Mouse (Mus musculus): ENCODE measurements around the gene Sebox. TPM values are rescaled to one million over a fixed set of nuclear protein-coding genes. Genes with fewer than 3 reads are reported as not detected.
A peak's percentile ranks its signal among the peaks of the same experiment; 100 is the strongest.

Gene Sebox
- polyA plus RNA-seq (2011; ENCODE audit: insufficient read depth, insufficient read length, low read depth, missing spikeins): not detected in 2 replicates

DNA sequence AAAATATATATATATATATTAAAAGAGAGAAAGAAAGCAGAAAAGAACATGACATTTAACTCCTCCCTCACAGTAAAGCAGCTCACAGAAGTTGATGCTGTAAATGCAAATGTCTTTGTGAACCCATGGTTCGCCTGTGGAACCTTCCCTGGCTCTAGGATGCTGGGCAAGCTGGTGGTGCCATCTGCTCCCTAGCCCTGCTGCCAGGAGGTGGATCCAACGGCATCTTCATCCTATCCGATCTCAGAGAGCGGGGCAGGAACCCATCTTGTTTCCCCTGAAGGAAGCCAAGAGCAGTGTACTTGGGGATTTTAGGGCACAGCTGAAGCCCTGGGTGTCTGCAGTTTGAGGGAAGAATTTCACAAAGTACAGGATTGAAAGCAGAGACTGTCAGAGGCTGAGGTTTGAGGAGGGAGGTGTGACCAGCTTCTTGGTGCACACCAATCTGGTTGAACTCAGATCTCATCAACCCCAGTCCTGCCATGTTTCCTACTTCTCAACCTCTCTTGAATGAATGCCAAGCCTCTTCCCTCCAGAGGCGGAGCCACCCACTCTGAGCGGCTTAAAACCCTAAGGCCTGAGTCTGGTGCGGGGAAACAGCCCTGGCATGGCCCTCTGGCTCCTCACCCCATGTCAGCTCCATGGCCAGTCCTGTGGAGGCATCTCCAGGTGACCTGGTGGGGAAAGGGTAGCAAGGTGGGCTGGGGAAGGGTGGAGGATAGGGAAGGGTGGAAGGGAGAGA, at the start of gene Sebox:
Sebox (plus strand) TSS at position 539 of the 742 bp plus-strand sequence.
- TF ChIP-seq EP300 (IDR thresholded peaks at IDR 0.05; ENCODE audit: insufficient read depth, low read depth, low read length): no peak
- no peak for TF ChIP-seq CTCF (IDR thresholded peaks at IDR 0.05; ENCODE audit: low read depth, low read length)
- no peak for TF ChIP-seq POLR2A (IDR thresholded peaks at IDR 0.05; ENCODE audit: insufficient read depth, low read length)
- no peak within 1 kb of the TSS for H3K4me3 ChIP-seq (ENCODE audit: low read depth, low read length)
- no peak within 1 kb of the TSS for H3K9ac ChIP-seq (ENCODE audit: low read depth, poor library complexity, severe bottlenecking)
- H3K9me3 ChIP-seq (replicated peaks; ENCODE audit: control insufficient read depth, insufficient read depth, low read length, poor library complexity, severe bottlenecking): no peaks in the 10 kb centered on the region
- H3K27me3 ChIP-seq (ENCODE audit: control insufficient read depth, insufficient read depth, low read length, poor library complexity, severe bottlenecking): no peaks in the 10 kb centered on the region
- H3K27ac ChIP-seq (ENCODE audit: insufficient read depth, low read length): no peak within 1 kb of the TSS
- H3K36me3 ChIP-seq (ENCODE audit: control insufficient read depth, insufficient read depth, low read length, poor library complexity, severe bottlenecking): peaks cover 25% of the 10 kb centered on the region
- H3K4me1 ChIP-seq (ENCODE audit: control insufficient read depth, insufficient read depth, low read length): no peaks in the 10 kb centered on the region

GRCm38 (mm10) chr11:78453675-78454074, 49.6 kb upstream of the Sebox start:
- peak overlapping the region; percentile 43 for H3K4me3 ChIP-seq (ENCODE audit: low read depth, low read length)
- H3K9ac ChIP-seq (ENCODE audit: low read depth, poor library complexity, severe bottlenecking): peak overlapping the region; percentile 31; the same call in 1 of the 2 replicates
- H3K27ac ChIP-seq (ENCODE audit: insufficient read depth, low read length): no peak overlapping the region
- peak; percentile 93 for TF ChIP-seq CTCF (IDR thresholded peaks at IDR 0.05; ENCODE audit: low read depth, low read length)
- TF ChIP-seq EP300 (IDR thresholded peaks at IDR 0.05; ENCODE audit: insufficient read depth, low read depth, low read length): no peak
- TF ChIP-seq POLR2A (IDR thresholded peaks at IDR 0.05; ENCODE audit: insufficient read depth, low read length): no peak
- no peaks in the 10 kb centered on the region for H3K27me3 ChIP-seq (ENCODE audit: control insufficient read depth, insufficient read depth, low read length, poor library complexity, severe bottlenecking)
- H3K9me3 ChIP-seq (replicated peaks; ENCODE audit: control insufficient read depth, insufficient read depth, low read length, poor library complexity, severe bottlenecking): no peaks in the 10 kb centered on the region
- no peaks in the 10 kb centered on the region for H3K36me3 ChIP-seq (ENCODE audit: control insufficient read depth, insufficient read depth, low read length, poor library complexity, severe bottlenecking)
- H3K4me1 ChIP-seq (ENCODE audit: control insufficient read depth, insufficient read depth, low read length): no peaks in the 10 kb centered on the region

DNA sequence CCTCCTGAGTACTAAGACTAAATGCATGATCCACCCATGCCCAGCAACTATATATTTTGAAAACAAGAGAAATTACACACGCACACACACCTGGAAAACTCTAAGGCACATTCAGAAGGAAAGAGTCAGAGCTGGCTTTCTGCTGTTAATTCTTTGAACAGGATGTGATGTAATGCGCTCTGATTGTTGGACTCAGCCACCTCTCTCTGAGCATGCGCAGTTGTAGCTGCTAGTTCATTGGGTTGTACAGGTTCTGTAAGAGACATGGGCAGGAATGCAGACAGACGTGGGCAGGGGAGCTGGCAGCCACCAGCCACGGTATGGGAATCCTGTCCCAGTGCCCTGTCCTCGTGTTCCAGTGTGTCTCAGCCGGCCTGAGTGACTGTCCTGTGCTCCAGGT, 49.0 kb upstream of the Sebox start:
- no peaks in the 10 kb centered on the region for H3K36me3 ChIP-seq (ENCODE audit: control insufficient read depth, insufficient read depth, low read length, poor library complexity, severe bottlenecking)
- no peaks in the 10 kb centered on the region for H3K4me1 ChIP-seq (ENCODE audit: control insufficient read depth, insufficient read depth, low read length)
- H3K4me3 ChIP-seq (ENCODE audit: low read depth, low read length): peak overlapping the region; percentile 43
- TF ChIP-seq POLR2A (IDR thresholded peaks at IDR 0.05; ENCODE audit: insufficient read depth, low read length): peak; percentile 79
- TF ChIP-seq CTCF (IDR thresholded peaks at IDR 0.05; ENCODE audit: low read depth, low read length): no peak
- TF ChIP-seq EP300 (IDR thresholded peaks at IDR 0.05; ENCODE audit: insufficient read depth, low read depth, low read length): no peak
- H3K27me3 ChIP-seq (ENCODE audit: control insufficient read depth, insufficient read depth, low read length, poor library complexity, severe bottlenecking): no peaks in the 10 kb centered on the region
- H3K9me3 ChIP-seq (replicated peaks; ENCODE audit: control insufficient read depth, insufficient read depth, low read length, poor library complexity, severe bottlenecking): no peaks in the 10 kb centered on the region
- H3K27ac ChIP-seq (ENCODE audit: insufficient read depth, low read length): no peak overlapping the region
- H3K9ac ChIP-seq (ENCODE audit: low read depth, poor library complexity, severe bottlenecking): peak overlapping the region; percentile 31

- H3K9ac ChIP-seq (ENCODE audit: low read depth, poor library complexity, severe bottlenecking): no peak overlapping the region
- no peak overlapping the region for H3K4me3 ChIP-seq (ENCODE audit: low read depth, low read length)
- no peaks in the 10 kb centered on the region for H3K27me3 ChIP-seq (ENCODE audit: control insufficient read depth, insufficient read depth, low read length, poor library complexity, severe bottlenecking)
- TF ChIP-seq EP300 (IDR thresholded peaks at IDR 0.05; ENCODE audit: insufficient read depth, low read depth, low read length): no peak
- TF ChIP-seq CTCF (IDR thresholded peaks at IDR 0.05; ENCODE audit: low read depth, low read length): peak; percentile 2
- TF ChIP-seq POLR2A (IDR thresholded peaks at IDR 0.05; ENCODE audit: insufficient read depth, low read length): no peak
- no peaks in the 10 kb centered on the region for H3K4me1 ChIP-seq (ENCODE audit: control insufficient read depth, insufficient read depth, low read length)
- H3K27ac ChIP-seq (ENCODE audit: insufficient read depth, low read length): no peak overlapping the region
- H3K36me3 ChIP-seq (ENCODE audit: control insufficient read depth, insufficient read depth, low read length, poor library complexity, severe bottlenecking): no peaks in the 10 kb centered on the region
- no peaks in the 10 kb centered on the region for H3K9me3 ChIP-seq (replicated peaks; ENCODE audit: control insufficient read depth, insufficient read depth, low read length, poor library complexity, severe bottlenecking)
Measured at GRCm38 (mm10) chr11:78455308-78455707, 47.9 kb upstream of the Sebox start.

GRCm38 (mm10) chr11:78458740-78459139, 44.5 kb upstream of the Sebox start:
- TF ChIP-seq POLR2A (IDR thresholded peaks at IDR 0.05; ENCODE audit: insufficient read depth, low read length): no peak
- no peak for TF ChIP-seq EP300 (IDR thresholded peaks at IDR 0.05; ENCODE audit: insufficient read depth, low read depth, low read length)
- no peak for TF ChIP-seq CTCF (IDR thresholded peaks at IDR 0.05; ENCODE audit: low read depth, low read length)
- Histone ChIP-seq H3K36me3 (ENCODE audit: control insufficient read depth, insufficient read depth, low read length, poor library complexity, severe bottlenecking) (no peaks in the 10 kb centered on the region), H3K4me1 (ENCODE audit: control insufficient read depth, insufficient read depth, low read length) (no peaks in the 10 kb centered on the region)

DNA sequence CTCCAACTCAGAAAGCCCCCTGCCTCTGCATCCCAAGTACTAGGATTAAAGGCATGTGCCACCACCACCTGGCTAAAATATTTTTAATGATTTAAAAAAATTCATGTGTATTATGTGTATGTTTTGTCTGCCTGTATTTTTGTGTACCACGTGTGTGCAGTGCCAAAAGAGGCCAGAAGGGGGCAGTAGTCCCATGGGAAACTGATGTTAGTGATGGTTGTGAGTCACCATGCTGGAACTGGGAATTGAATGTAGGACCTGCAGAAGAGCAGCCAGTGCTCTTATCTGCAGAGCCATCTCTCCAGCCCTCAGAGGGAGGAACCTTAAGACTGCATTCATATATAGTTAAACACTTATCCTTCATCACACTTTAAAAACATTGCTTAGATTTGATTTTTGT, 41.4 kb upstream of the Sebox start:
- Histone ChIP-seq H3K27me3 (ENCODE audit: control insufficient read depth, insufficient read depth, low read length, poor library complexity, severe bottlenecking) (no peaks in the 10 kb centered on the region), H3K27ac (ENCODE audit: insufficient read depth, low read length) (no peak overlapping the region), H3K4me3 (ENCODE audit: low read depth, low read length) (no peak overlapping the region), H3K9me3 (replicated peaks; ENCODE audit: control insufficient read depth, insufficient read depth, low read length, poor library complexity, severe bottlenecking) (no peaks in the 10 kb centered on the region), H3K9ac (ENCODE audit: low read depth, poor library complexity, severe bottlenecking) (no peak overlapping the region), H3K36me3 (ENCODE audit: control insufficient read depth, insufficient read depth, low read length, poor library complexity, severe bottlenecking) (no peaks in the 10 kb centered on the region), H3K4me1 (ENCODE audit: control insufficient read depth, insufficient read depth, low read length) (no peaks in the 10 kb centered on the region)
- no peak for TF ChIP-seq POLR2A (IDR thresholded peaks at IDR 0.05; ENCODE audit: insufficient read depth, low read length)
- no peak for TF ChIP-seq CTCF (IDR thresholded peaks at IDR 0.05; ENCODE audit: low read depth, low read length)
- TF ChIP-seq EP300 (IDR thresholded peaks at IDR 0.05; ENCODE audit: insufficient read depth, low read depth, low read length): no peak

More at GRCm38 (mm10) chr11:78458740-78459139, 44.5 kb upstream of the Sebox start:
- Histone ChIP-seq H3K4me3 (ENCODE audit: low read depth, low read length) (no peak overlapping the region), H3K27me3 (ENCODE audit: control insufficient read depth, insufficient read depth, low read length, poor library complexity, severe bottlenecking) (no peaks in the 10 kb centered on the region), H3K9ac (ENCODE audit: low read depth, poor library complexity, severe bottlenecking) (no peak overlapping the region), H3K9me3 (replicated peaks; ENCODE audit: control insufficient read depth, insufficient read depth, low read length, poor library complexity, severe bottlenecking) (no peaks in the 10 kb centered on the region), H3K27ac (ENCODE audit: insufficient read depth, low read length) (no peak overlapping the region)
